Mouse (Mus musculus): ENCODE measurements around the gene Prdm1. TPM values are rescaled to one million over a fixed set of nuclear protein-coding genes. Genes with fewer than 3 reads are reported as not detected.

Prdm1 gene
- total and polyA plus RNA-seq, 3 experiments = 0.89 to 1.6 (median 0.97) TPM

DNA sequence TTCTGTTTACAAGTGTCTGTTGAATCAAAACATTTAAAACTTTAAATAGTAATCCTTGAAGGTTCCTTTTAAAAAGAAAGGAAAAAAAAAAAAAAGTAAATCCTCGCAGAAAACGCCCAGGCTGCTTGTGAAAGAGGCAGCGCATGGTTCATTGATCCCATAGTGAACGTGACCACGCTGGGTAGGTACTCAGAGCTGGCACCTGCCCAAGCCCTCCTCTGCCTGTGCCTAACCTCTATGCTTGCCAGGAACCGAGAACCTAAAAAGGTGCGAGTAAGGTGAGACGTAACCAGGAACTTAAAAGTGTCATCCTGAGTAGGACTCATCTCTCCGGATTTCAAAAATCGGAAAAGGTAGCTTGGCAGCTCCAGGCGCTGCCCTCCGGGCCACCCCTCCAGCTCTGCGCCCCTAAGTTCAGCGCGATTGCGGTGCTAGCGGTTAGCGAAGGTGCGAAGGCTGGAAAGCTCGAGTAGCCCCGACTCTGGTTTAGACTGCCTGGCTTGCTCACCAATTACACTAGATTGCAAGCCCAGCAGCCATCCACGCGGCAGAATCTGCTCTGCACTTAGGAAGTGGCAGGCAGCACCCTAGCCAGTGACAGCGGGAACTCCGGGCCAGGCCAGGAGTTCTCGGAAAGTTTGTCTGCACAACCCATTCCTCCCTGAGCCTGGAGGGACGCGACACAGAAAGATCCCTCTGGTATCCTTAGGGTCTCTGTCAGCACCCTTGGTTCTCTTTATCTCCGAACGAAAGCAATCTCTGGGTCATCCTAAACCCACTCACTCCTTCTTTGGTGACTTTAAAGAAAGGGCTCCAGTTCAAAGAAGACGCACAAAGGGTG is 1.3 kb downstream of the Prdm1 start:
- 9% methylated on average over 31 of the region's 31 CpGs for WGBS

DNA sequence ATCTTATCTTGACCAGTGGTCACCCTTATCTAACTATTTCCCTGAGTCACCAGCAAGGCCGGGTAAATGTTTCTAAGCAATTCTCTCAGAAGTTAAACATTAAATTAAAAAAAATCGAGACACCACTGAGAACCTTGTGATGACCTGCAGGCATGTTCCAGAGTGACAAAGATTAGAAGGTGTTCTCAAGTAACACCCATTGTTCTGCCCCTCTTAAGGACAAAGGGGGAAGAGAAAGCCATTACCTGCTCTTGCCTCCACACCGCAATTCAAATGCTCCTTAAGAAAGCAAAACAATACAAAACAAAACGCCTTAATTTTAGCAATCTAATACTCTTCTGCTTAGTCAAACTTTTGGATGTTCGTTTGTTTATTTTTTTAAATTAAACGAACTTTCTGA is 8.1 kb downstream of the Prdm1 start:
- H3K27me3 ChIP-seq (ENCODE audit: control insufficient read depth, insufficient read depth, low read length) = no peaks in the 10 kb centered on the region
- peaks cover 4% of the 10 kb centered on the region; the same call in 1 of the 2 replicates for H3K4me1 ChIP-seq (ENCODE audit: control insufficient read depth, insufficient read depth, low read length)
- no peak overlapping the region for H3K9ac ChIP-seq (ENCODE audit: low read depth, low read length)
- TF ChIP-seq CTCF (IDR thresholded peaks at IDR 0.05) = no peak
- no peak for TF ChIP-seq POLR2A (IDR thresholded peaks at IDR 0.05; ENCODE audit: insufficient read depth, low read depth, low read length)
- TF ChIP-seq EP300 (IDR thresholded peaks at IDR 0.05; ENCODE audit: insufficient read depth, low read depth, low read length) = no peak
- no peak for DNase-seq
- H3K4me3 ChIP-seq = no peak overlapping the region
- intact Hi-C loops (cut with DNase I) = loop anchor here (10.0 kb wide), 1 partner anchor 545 kb away; the partner anchor contains the start of gene Prep
- no peaks in the 10 kb centered on the region for H3K36me3 ChIP-seq (ENCODE audit: control insufficient read depth, insufficient read depth, low read length)
- no peaks in the 10 kb centered on the region for H3K79me2 ChIP-seq (replicated peaks; ENCODE audit: control insufficient read depth, insufficient read depth, low read length)
- no peak overlapping the region for H3K27ac ChIP-seq
- 57% methylated on average over 6 of the region's 6 CpGs for WGBS

More for the DNA sequence above, 1.3 kb downstream of the Prdm1 start:
- H3K9ac ChIP-seq (ENCODE audit: low read depth, low read length) = no peak overlapping the region
- intact Hi-C loops (cut with DNase I) = loop anchor here (5.0 to 10.0 kb wide), 2 partner anchors 105 to 538 kb away; partner anchors contain the start of gene Prep
- no peaks in the 10 kb centered on the region for H3K79me2 ChIP-seq (replicated peaks; ENCODE audit: control insufficient read depth, insufficient read depth, low read length)
- peaks cover 1% of the 10 kb centered on the region; the same call in 1 of the 2 replicates for H3K4me1 ChIP-seq (ENCODE audit: control insufficient read depth, insufficient read depth, low read length)
- H3K36me3 ChIP-seq (ENCODE audit: control insufficient read depth, insufficient read depth, low read length) = no peaks in the 10 kb centered on the region
- H3K27ac ChIP-seq = no peak overlapping the region
- H3K27me3 ChIP-seq (ENCODE audit: control insufficient read depth, insufficient read depth, low read length) = peaks cover 9% of the 10 kb centered on the region
- TF ChIP-seq POLR2A (IDR thresholded peaks at IDR 0.05; ENCODE audit: insufficient read depth, low read depth, low read length) (no peak), EP300 (IDR thresholded peaks at IDR 0.05; ENCODE audit: insufficient read depth, low read depth, low read length) (no peak), CTCF (IDR thresholded peaks at IDR 0.05) (no peak)
- peak; percentile 54 to 60 for DNase-seq
- H3K4me3 ChIP-seq = peak overlapping the region; percentile 40

DNA sequence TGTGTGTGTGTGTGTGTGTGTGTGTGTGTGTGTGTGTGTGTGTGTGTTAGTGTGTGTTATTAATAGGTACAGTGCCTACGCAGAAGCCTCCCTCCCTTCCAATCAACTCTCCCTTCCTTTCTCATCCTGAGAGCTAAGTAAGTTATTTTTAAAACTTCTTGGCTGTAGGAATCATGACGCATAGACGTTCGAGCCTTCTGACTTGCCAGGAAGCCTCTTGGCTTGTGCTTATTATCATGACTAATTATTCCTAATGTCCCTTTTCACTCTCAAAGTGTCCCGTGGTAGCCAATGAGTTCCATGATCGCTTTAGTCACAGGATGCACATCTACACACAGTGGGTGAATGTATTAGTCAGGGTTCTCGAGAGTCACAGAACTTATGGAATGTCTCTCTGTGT is 9.7 kb downstream of the Prdm1 start:
- TF ChIP-seq CTCF (IDR thresholded peaks at IDR 0.05) = no peak
- TF ChIP-seq POLR2A (IDR thresholded peaks at IDR 0.05; ENCODE audit: insufficient read depth, low read depth, low read length) = no peak
- no peak for TF ChIP-seq EP300 (IDR thresholded peaks at IDR 0.05; ENCODE audit: insufficient read depth, low read depth, low read length)
- no peaks in the 10 kb centered on the region for H3K27me3 ChIP-seq (ENCODE audit: control insufficient read depth, insufficient read depth, low read length)
- H3K27ac ChIP-seq = no peak overlapping the region
- no peaks in the 10 kb centered on the region for H3K79me2 ChIP-seq (replicated peaks; ENCODE audit: control insufficient read depth, insufficient read depth, low read length)
- peak in 1 of 2 experiments; percentile 11 for DNase-seq
- WGBS = 16% methylated on average over 7 of the region's 7 CpGs
- H3K4me1 ChIP-seq (ENCODE audit: control insufficient read depth, insufficient read depth, low read length) = peaks cover 4% of the 10 kb centered on the region; the same call in 1 of the 2 replicates
- H3K36me3 ChIP-seq (ENCODE audit: control insufficient read depth, insufficient read depth, low read length) = no peaks in the 10 kb centered on the region
- intact Hi-C loops (cut with DNase I) = no loop called here
- H3K4me3 ChIP-seq = no peak overlapping the region
- H3K9ac ChIP-seq (ENCODE audit: low read depth, low read length) = no peak overlapping the region

DNA sequence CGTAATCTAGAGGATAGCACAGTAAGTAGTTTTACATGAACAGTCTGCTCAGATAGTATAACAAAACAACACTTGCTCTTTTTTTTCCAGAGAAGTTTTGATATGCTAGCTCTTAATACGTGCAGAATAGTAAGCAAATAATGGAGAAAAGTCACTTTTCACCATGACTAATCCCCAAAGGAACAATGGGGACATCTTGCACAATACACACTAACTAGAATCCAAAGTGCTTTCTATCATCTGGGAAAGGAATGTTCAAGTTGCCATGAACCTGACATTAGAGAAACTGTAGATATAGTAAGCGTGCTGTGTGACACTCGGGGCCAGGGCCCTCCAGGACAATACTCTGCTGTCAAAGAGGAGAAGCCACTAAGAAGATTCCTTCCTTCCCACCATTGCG is 15.2 kb downstream of the Prdm1 start:
- TF ChIP-seq EP300 (IDR thresholded peaks at IDR 0.05; ENCODE audit: insufficient read depth, low read depth, low read length) (no peak), POLR2A (IDR thresholded peaks at IDR 0.05; ENCODE audit: insufficient read depth, low read depth, low read length) (no peak), CTCF (IDR thresholded peaks at IDR 0.05) (no peak)
- no peak for DNase-seq
- WGBS = 83% methylated on average over 5 of the region's 5 CpGs
- Histone ChIP-seq H3K4me3 (no peak overlapping the region), H3K9ac (ENCODE audit: low read depth, low read length) (no peak overlapping the region), H3K79me2 (replicated peaks; ENCODE audit: control insufficient read depth, insufficient read depth, low read length) (no peaks in the 10 kb centered on the region), H3K27me3 (ENCODE audit: control insufficient read depth, insufficient read depth, low read length) (no peaks in the 10 kb centered on the region), H3K27ac (no peak overlapping the region), H3K4me1 (ENCODE audit: control insufficient read depth, insufficient read depth, low read length) (peaks cover 3% of the 10 kb centered on the region; the same call in 1 of the 2 replicates), H3K36me3 (ENCODE audit: control insufficient read depth, insufficient read depth, low read length) (no peaks in the 10 kb centered on the region)
- intact Hi-C loops (cut with DNase I) = no loop called here

DNA sequence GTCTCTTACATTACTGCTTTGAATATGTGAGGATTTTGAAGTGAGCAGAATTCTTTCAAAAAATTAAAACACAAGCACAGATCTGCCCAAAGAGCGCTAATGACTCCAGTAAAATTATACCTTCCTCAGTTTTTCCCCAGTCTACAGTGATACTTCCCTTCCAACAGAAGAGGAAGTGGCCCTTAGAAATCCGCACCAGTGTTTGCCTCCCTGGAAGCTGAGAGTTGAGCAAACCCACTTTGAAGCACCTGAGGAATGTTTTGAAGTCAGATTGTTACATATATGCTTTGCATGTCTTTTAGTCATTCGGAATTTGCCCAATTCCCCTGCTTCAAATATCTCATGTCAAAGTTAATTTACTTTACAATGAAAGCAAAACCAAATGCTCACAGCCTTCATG is 17.3 kb downstream of the Prdm1 start:
- TF ChIP-seq POLR2A (IDR thresholded peaks at IDR 0.05; ENCODE audit: insufficient read depth, low read depth, low read length) (no peak), EP300 (IDR thresholded peaks at IDR 0.05; ENCODE audit: insufficient read depth, low read depth, low read length) (no peak), CTCF (IDR thresholded peaks at IDR 0.05) (no peak)
- intact Hi-C loops (cut with DNase I) = no loop called here
- H3K79me2 ChIP-seq (replicated peaks; ENCODE audit: control insufficient read depth, insufficient read depth, low read length) = no peaks in the 10 kb centered on the region
- no peaks in the 10 kb centered on the region for H3K27me3 ChIP-seq (ENCODE audit: control insufficient read depth, insufficient read depth, low read length)
- no peaks in the 10 kb centered on the region for H3K36me3 ChIP-seq (ENCODE audit: control insufficient read depth, insufficient read depth, low read length)
- no peak overlapping the region for H3K27ac ChIP-seq
- H3K4me1 ChIP-seq (ENCODE audit: control insufficient read depth, insufficient read depth, low read length) = no peaks in the 10 kb centered on the region
- no peak for DNase-seq
- H3K4me3 ChIP-seq = no peak overlapping the region
- 75% methylated on average over 3 of the region's 3 CpGs for WGBS
- H3K9ac ChIP-seq (ENCODE audit: low read depth, low read length) = no peak overlapping the region

DNA sequence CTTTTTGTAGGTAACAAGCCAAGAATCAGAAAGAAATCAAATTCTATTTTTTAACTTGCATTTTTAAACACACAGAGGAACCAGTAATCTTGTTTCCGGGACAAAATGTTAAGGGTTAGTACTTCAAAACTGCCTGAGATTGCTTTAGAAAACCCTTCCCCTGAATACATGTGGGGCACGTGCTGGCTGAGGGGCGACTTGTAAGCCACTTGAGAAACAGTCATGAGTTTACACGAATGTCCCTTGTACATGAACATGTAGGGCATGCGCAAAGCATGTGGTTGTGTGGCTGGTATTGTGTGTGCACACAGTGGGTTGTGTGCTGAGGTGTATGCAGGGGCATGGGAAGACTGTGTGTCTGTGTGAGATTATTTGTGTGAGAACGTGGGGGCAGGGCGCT is 19.7 kb downstream of the Prdm1 start:
- H3K36me3 ChIP-seq (ENCODE audit: control insufficient read depth, insufficient read depth, low read length) = no peaks in the 10 kb centered on the region
- no peak overlapping the region for H3K9ac ChIP-seq (ENCODE audit: low read depth, low read length)
- TF ChIP-seq POLR2A (IDR thresholded peaks at IDR 0.05; ENCODE audit: insufficient read depth, low read depth, low read length) = no peak
- no peak for TF ChIP-seq CTCF (IDR thresholded peaks at IDR 0.05)
- no peak for TF ChIP-seq EP300 (IDR thresholded peaks at IDR 0.05; ENCODE audit: insufficient read depth, low read depth, low read length)
- no peaks in the 10 kb centered on the region for H3K79me2 ChIP-seq (replicated peaks; ENCODE audit: control insufficient read depth, insufficient read depth, low read length)
- DNase-seq = no peak
- WGBS = 90% methylated on average over 7 of the region's 7 CpGs
- H3K4me3 ChIP-seq = no peak overlapping the region
- no peaks in the 10 kb centered on the region for H3K27me3 ChIP-seq (ENCODE audit: control insufficient read depth, insufficient read depth, low read length)
- H3K27ac ChIP-seq = no peak overlapping the region
- no peaks in the 10 kb centered on the region for H3K4me1 ChIP-seq (ENCODE audit: control insufficient read depth, insufficient read depth, low read length)
- intact Hi-C loops (cut with DNase I) = no loop called here
